Mouse (Mus musculus): ENCODE data around the gene Adat1. TPM values are rescaled to one million over a fixed set of nuclear protein-coding genes. Genes with fewer than 3 reads are reported as not detected.
A peak's percentile ranks its signal among the peaks of the same experiment; 100 is the strongest.

The Adat1 gene
- total and polyA plus RNA-seq, 3 experiments: 8.3 to 9.3 TPM; not detected in 1

GRCm38 (mm10) chr8:111924976-111925375 is 67.1 kb downstream of the Adat1 start (continued):
- no peak for TF ChIP-seq GABPA (IDR thresholded peaks at IDR 0.05; ENCODE audit: low read depth, low read length)
- peak; percentile 46; the same call in 1 of the 2 replicates for TF ChIP-seq RCOR1 (IDR thresholded peaks at IDR 0.05; ENCODE audit: low read depth, low read length)
- TF ChIP-seq TCF12 (IDR thresholded peaks at IDR 0.05; ENCODE audit: low read depth, low read length): no peak
- no peak for TF ChIP-seq POLR2AphosphoS2 (IDR thresholded peaks at IDR 0.05; ENCODE audit: low read length)
- no peak for TF ChIP-seq MYB (IDR thresholded peaks at IDR 0.05; ENCODE audit: low read depth, low read length)

GRCm38 (mm10) chr8:111923383-111923804 is 68.7 kb downstream of the Adat1 start:
- peak; percentile 94 for DNase-seq (ENCODE audit: low read depth, low spot score)
- Histone ChIP-seq H3K4me1 (ENCODE audit: control insufficient read depth in 1 of 2, insufficient read depth in 2 of 2, low read length in 2 of 2) (peaks cover 5 to 25% of the 10 kb centered on the region in 2 experiments; a peak in 3 of 4 replicates), H3K36me3 (ENCODE audit: control insufficient read depth in 1 of 2, insufficient read depth in 2 of 2, low read length in 2 of 2) (peaks cover 0 to 15% of the 10 kb centered on the region in 2 experiments; a peak in 2 of 4 replicates), H3K9ac (ENCODE audit: control insufficient read depth, low read depth, low read length, poor library complexity, severe bottlenecking) (peak overlapping the region; percentile 71), H3K79me2 (ENCODE audit: control insufficient read depth, insufficient read depth, low read length, poor library complexity) (no peaks in the 10 kb centered on the region), H3K4me3 (ENCODE audit: control insufficient read depth in 1 of 2, insufficient read depth in 1 of 2, low read depth in 2 of 2, low read length in 2 of 2) (peak overlapping the region; percentile 63 to 81), H3K9me3 (replicated peaks; ENCODE audit: insufficient read depth, low read length) (no peaks in the 10 kb centered on the region), H3K27me3 (ENCODE audit: control insufficient read depth in 1 of 2, insufficient read depth in 2 of 2, low read length in 2 of 2) (no peaks in the 10 kb centered on the region), H3K27ac (ENCODE audit: control insufficient read depth, low read depth, low read length) (peak overlapping the region; percentile 31)
- TF ChIP-seq HCFC1 (IDR thresholded peaks at IDR 0.05; ENCODE audit: low read depth, low read length) (peak; percentile 74), EP300 (IDR thresholded peaks at IDR 0.05; ENCODE audit: low read depth in 1 of 2, low read length in 2 of 2) (peak in 1 of 2 experiments; percentile 12; a peak in 1 of 4 replicates), SIN3A (IDR thresholded peaks at IDR 0.05; ENCODE audit: low read length) (peak; percentile 79), RCOR1 (IDR thresholded peaks at IDR 0.05; ENCODE audit: low read depth, low read length) (0 out of 2 replicates have a peak, but pooled peaks have one; percentile 14), ELF1 (IDR thresholded peaks at IDR 0.05; ENCODE audit: low read depth, low read length) (no peak), NELFE (IDR thresholded peaks at IDR 0.05; ENCODE audit: low read depth, low read length) (0 out of 2 replicates have a peak, but pooled peaks have one; percentile 40), ZKSCAN1 (IDR thresholded peaks at IDR 0.05; ENCODE audit: low read depth, low read length) (no peak), TCF12 (IDR thresholded peaks at IDR 0.05; ENCODE audit: low read depth, low read length) (0 out of 2 replicates have a peak, but pooled peaks have one; percentile 32), TAL1 (IDR thresholded peaks at IDR 0.05; ENCODE audit: low read length) (no peak), CTCF (IDR thresholded peaks at IDR 0.05 in 2 of 3, conservative IDR thresholded peaks at IDR 0.05 in 1 of 3; ENCODE audit: control insufficient read depth in 1 of 3, insufficient read depth in 1 of 3, low read depth in 2 of 3, low read length in 3 of 3, poor library complexity in 1 of 3, severe bottlenecking in 1 of 3) (peak; percentile 77 to 96 (median 93)), MAX (IDR thresholded peaks at IDR 0.05; ENCODE audit: low read length) (peak; percentile 71), JUND (IDR thresholded peaks at IDR 0.05; ENCODE audit: low read depth, low read length) (no peak), ZNF384 (IDR thresholded peaks at IDR 0.05; ENCODE audit: low read depth, low read length) (no peak), MAFK (IDR thresholded peaks at IDR 0.05; ENCODE audit: borderline replicate concordance, low read depth, low read length) (no peak), E2F4 (IDR thresholded peaks at IDR 0.05; ENCODE audit: borderline replicate concordance, low read depth, low read length) (no peak), ZC3H11A (IDR thresholded peaks at IDR 0.05; ENCODE audit: low read depth, low read length) (peak; percentile 40; the same call in 1 of the 2 replicates), MYC (IDR thresholded peaks at IDR 0.05; ENCODE audit: low read depth, low read length) (peak; percentile 89), NRF1 (IDR thresholded peaks at IDR 0.05; ENCODE audit: insufficient read depth, low read depth, low read length, poor library complexity, severe bottlenecking) (no peak), GABPA (IDR thresholded peaks at IDR 0.05; ENCODE audit: low read depth, low read length) (no peak), MAZ (IDR thresholded peaks at IDR 0.05; ENCODE audit: low read depth, low read length) (peak; percentile 53; the same call in 1 of the 2 replicates), USF2 (IDR thresholded peaks at IDR 0.05; ENCODE audit: borderline replicate concordance in 1 of 2, insufficient read depth in 1 of 2, low read depth in 1 of 2, low read length in 2 of 2) (no peak), KAT2A (conservative IDR thresholded peaks at IDR 0.05; ENCODE audit: low read depth, low read length) (no peak), MXI1 (IDR thresholded peaks at IDR 0.05; ENCODE audit: low read depth, low read length) (peak; percentile 79), CHD2 (IDR thresholded peaks at IDR 0.05; ENCODE audit: low read length) (no peak), SMC3 (IDR thresholded peaks at IDR 0.05; ENCODE audit: low read depth, low read length) (peak; percentile 65), TBP (IDR thresholded peaks at IDR 0.05; ENCODE audit: low read depth, low read length) (peak; percentile 54; the same call in 1 of the 2 replicates), MYB (IDR thresholded peaks at IDR 0.05; ENCODE audit: low read depth, low read length) (no peak), POLR2A (IDR thresholded peaks at IDR 0.05; ENCODE audit: control insufficient read depth in 1 of 2, insufficient read depth in 1 of 2, low read depth in 1 of 2, low read length in 2 of 2, poor library complexity in 1 of 2) (peak in 1 of 2 experiments; percentile 64; a peak in 1 of 4 replicates), POLR2AphosphoS5 (IDR thresholded peaks at IDR 0.05; ENCODE audit: borderline replicate concordance, low read depth, low read length) (no peak), ETS1 (IDR thresholded peaks at IDR 0.05; ENCODE audit: low read depth, low read length) (peak; percentile 62), RAD21 (IDR thresholded peaks at IDR 0.05; ENCODE audit: low read depth, low read length) (peak; percentile 73)
